Mouse (Mus musculus): ENCODE results near the gene Krtap10-4.

DNA sequence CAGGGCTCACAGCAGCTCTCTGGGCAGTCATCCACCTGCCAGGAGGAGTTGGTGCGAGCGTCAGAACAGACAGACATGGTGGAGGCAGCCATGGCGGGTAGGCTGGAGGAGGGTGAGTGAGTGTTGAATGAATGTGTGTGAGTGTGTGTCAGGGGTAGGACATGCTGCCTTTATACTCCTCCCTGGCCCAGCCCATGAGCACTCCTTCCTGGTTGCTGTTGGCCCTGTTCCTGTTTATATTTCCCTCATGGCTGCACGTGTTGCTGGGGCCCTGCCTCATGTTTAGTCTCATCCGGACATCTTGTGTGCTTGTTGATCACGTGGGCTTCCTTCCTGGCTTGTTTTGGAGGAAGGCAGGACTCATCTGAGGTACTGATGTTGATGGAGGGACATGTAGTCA is at the start of gene Krtap10-4:
- TF ChIP-seq CTCF (IDR thresholded peaks at IDR 0.05): no peak
- TF ChIP-seq EP300 (IDR thresholded peaks at IDR 0.05): no peak

Data from lung, postnatal 0 days (tissue).